Mouse (Mus musculus): Measurements from ENCODE around the gene Slc9a9.

The Slc9a9 gene

DNA sequence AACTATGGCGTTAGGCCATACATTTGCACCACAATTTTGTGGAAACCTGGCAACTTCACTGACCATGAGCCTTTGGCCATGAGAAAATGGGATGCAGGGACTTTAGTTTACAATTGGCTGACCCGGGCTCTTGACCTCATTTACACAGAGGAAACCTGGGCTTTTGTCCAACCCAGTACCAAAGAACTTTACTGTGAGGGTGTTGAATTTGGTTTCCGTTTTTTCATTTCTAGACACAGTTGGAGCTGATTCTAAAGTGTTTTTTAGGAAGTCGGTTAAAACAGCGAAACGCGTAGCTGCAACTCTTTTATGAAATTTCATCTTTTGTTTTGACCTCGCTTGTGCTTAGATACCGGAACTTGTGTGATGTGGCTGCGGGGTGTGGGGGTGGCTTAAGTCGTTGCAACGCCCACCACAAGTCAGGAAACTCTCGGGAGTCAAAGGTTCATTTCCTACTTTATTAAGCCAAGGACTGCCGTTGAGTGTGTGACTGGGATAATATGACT is 402.8 kb downstream of the Slc9a9 start:
- DNase-seq (ENCODE audit: low spot score in 2 of 2): peak; percentile 18 to 19

DNA sequence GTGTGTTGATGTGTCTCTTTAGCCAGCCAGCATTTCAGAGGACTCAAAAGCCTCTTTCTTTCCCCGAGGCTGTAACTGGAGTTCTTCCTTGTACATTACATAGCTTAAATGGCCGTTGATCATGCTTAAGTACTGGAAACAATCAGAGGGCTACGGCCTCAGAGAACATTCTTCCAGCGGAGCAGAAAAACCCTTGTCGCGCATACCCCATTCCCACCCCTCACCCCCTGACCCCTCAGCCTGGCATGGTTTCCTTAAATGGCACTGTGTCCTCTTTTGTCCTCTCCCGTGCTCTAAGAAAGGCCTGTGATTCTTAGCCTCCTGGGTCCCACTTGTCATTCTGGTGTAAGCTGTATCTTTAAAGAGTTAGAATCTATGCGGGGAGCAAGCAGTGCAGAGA is 404.0 kb downstream of the Slc9a9 start:
- DNase-seq (ENCODE audit: low spot score in 2 of 2): no peak

DNA sequence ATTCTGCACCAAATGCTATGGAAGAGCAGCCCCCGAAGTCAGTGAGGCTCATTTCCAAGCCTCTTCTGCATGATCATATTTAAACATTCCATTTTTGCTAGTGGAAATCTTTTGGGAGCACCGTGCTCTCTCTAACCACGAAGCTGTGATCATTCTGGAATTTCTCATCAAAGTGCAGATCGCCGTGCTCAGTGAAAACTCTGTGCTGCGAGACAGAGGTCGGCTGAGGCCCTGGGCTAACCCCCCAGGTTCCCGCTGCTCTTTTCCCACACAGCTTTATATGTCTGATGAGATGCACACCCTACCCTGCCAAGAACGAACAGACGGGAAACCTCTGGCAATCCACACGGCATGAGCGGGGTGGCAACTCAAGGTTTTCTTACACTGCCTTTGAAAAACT is 406.1 kb downstream of the Slc9a9 start:
- peak; percentile 30 to 34 for DNase-seq (ENCODE audit: low spot score in 2 of 2)

DNA sequence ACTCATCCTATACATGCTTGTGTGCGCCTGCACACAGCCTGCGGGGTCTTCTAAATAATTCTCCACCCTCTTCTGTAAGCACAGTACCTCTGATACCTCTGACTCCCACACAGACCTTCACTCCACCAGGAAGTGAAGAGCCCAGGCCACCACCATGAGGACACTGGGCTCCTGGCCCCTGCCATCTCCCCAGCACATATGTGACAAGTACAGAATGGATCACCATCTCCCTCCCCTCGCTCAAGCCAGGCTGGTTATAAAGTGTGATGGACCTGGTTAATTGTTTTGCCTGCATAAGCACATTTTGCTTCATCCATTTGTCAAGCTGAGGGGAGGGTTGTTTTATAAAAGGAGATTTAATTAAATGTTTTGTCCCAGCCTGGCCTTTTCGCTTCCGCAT is 408.2 kb downstream of the Slc9a9 start:
- no peak for DNase-seq (ENCODE audit: low spot score in 2 of 2)

DNA sequence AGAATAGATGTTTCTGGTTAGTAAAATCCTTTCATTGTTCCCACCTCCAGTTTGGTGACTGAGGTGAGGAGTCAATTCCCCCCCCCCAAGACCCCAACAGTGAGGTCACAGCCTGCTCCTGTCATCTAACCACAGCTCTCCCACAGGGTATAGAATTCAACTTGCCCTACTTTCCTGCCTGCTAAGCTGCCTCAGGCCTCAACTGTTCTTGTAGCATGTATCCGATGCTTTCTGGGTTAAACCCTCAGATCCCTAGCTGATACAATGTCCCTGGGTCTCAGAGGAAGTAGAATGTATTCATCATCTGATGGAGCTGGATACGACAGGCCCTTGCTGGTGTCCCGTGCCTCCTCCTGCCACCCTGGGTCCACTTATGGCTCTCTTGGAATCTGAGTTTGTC is 408.9 kb downstream of the Slc9a9 start:
- DNase-seq (ENCODE audit: low spot score in 2 of 2): no peak

DNA sequence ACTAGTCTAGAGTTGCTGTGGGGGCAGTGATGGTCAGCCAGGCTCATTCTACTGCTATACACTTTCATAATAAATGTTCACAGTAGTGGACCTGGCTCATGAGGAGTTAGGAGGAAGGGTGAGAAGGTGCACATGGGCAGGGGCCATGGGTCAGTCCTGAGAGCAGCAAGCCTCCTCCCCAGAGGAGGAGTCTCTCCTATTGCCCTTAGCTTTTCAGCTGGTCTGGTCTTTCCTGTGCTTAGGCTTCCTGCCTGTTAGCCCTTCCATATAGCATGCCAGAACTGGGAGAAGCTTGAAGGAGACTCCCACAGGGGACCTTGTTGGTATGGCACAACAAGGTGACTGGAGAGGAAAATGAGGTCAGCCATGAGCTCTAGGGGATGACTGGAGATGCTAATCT is 410.2 kb downstream of the Slc9a9 start:
- DNase-seq (ENCODE audit: low spot score in 2 of 2): no peak

- DNase-seq (ENCODE audit: low spot score in 2 of 2): no peak
These were observed 416.6 kb downstream of the Slc9a9 start for GRCm38 (mm10) chr9:95086109-95086821.

DNA sequence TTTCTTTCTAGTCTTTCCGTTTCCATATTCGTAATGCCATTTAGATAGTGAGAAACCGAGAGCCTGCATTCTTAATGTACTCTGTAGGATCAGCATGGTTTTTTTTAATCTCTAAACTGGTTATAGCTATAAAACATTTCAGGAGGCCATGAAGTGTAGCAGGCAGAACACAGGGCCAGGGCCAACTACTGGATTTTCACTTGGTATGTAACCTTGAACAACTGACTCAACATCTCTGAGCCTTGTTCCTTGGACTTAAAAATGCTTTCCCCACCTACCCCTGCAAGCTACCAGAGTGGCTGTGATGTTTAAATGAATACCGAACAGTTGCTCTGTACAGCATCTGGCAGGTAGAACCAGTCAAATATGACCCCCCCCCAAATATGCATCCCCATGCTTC is 418.5 kb downstream of the Slc9a9 start:
- no peak for DNase-seq (ENCODE audit: low spot score in 2 of 2)

DNA sequence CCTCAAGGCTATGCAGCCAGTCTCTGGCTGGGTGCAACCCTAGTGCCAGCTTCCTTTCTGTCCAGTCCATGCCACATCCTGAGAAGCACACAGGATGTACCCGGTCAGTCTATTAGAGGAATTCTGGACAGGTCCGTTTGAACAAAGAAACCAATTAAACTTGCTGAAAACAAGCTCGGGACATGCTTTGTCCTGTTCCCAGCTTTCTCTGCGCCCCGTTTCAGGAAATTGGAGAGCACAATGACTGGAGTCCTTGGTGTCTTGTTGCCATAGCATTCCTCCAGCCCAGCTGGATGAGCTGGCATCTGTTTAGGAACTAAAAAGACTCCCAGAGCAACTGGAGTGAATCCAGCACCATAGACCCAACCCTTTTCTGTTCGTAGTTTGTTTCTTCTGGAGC is 419.3 kb downstream of the Slc9a9 start:
- peak; percentile 31 to 65 for DNase-seq (ENCODE audit: low spot score in 2 of 2)

GRCm38 (mm10) chr9:95096486-95096885 is 426.8 kb downstream of the Slc9a9 start:
- DNase-seq (ENCODE audit: low spot score in 2 of 2): no peak

GRCm38 (mm10) chr9:95105768-95106167 is 436.1 kb downstream of the Slc9a9 start:
- no peak for DNase-seq (ENCODE audit: low spot score in 2 of 2)

- no peak for DNase-seq (ENCODE audit: low spot score in 2 of 2)
These were observed 440.1 kb downstream of the Slc9a9 start for GRCm38 (mm10) chr9:95109799-95110198.

DNA sequence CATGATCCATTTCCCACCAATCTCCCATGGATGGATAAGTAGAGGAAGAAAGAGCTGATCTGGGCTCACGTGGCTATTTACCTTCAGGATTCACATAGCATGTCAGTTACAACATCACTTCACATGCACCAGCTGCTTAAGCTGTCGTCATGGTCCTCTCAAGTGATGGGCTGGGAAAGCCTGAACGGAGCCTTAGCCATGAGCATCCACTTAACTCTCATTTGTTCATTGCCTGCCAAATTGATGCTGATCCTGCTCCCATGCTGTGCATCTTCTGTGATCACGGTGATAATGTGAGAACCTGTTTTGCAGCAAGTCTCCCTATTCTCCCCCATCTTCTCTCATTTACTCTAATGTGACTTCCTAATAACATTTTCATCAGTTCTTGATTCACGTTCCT is 441.1 kb downstream of the Slc9a9 start:
- no peak for DNase-seq (ENCODE audit: low spot score in 2 of 2)

- DNase-seq (ENCODE audit: low spot score in 2 of 2): no peak
These were observed 442.0 kb downstream of the Slc9a9 start for GRCm38 (mm10) chr9:95111732-95112131.

DNA sequence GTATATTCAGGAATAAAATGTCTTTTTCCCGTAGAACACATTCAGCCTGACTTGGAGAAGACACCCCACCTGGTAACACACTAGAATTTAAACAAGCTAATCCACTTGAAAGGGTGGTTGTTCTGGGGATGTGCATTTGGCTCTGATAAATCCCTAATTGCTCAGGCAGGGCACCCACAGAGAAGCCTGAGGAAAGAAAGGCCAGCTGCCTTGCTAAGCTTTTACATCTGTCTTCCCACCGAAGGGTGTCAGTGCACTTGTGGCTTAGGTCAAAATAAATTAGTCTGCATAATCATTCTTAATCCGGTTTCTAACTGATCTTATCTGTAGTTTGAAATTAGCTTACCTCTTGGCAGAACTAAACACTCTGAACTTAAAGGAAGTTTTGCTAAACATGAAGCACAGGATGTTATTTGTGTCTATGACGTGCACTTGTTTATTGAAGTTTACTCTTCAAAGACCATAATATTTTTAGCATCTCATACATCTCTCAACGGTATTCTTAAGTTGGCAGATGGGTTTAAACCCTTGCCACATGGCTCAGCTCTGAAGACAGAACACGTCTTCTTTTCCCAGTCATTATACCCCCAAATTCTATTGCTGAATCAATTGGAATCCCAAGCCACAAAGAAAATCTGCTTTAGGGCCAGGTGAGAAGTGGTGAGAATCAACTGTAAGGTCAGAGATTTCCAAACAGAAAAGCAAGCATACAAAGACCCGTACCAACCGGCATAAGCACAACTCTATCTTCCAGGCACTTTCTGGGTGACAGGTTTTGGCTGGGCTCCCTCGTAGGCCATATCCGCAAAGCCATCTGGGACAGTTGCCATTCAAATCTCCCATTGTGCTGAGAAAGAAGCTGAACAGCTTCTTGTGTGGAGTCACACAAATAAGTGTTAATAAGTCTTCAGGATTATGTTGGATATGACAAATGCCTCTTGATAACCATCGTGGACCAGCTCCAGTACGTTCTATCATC is 443.7 kb downstream of the Slc9a9 start:
- no peak for DNase-seq (ENCODE audit: low spot score in 2 of 2)

DNA sequence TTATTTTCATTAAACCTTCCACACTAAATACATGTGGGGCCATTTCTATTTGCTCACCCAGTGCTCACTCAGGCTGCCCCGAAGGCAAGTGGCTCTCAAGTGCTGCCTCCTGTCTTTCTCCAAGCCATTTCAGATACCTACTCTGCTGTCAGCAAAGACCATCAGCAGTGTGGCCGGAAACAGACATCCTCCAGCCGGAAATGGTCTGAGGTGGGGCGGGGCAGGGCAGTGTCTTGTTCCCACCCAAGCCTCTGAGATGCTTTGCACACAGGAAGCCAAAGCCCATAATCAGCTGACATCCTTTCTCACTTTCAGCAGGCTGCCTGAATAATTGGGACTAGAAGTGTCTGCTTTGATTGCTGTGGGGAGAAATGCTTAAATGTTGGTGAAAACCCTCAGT is 450.4 kb downstream of the Slc9a9 start:
- DNase-seq (ENCODE audit: low spot score in 2 of 2): no peak

DNA sequence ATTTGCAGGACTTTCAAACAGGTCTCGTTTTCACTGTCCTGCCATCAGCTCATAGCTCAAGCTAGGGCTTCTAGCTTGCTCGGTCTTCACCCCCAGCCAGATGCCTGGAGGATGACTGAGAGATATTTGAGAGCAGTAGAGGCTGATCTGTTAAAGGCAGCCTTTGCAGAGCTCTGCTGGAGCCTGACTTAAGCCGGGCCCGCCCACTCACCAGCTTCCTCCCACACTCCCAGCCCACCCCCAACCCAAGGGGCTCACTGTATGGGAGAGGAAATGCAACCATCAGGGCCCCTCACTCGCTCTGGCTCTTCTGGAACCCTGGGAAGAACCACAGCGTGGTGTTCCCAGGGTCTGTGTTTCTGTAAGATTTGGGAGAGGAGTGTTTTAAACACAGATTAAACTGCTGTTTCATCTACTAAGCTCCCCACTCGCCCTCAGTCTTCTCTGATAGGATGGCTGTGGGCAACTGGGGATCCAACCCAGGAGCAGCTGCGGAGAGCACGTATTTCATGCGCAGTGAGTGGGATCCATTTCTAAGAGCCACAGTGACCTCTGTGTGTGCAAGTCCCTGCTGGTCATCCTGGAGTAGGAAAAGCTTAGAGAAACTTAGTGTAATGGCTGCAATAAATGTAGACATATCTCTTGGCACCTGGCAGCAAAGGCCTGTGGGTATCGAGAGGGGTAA is 451.6 kb downstream of the Slc9a9 start:
- no peak for DNase-seq (ENCODE audit: low spot score in 2 of 2)

GRCm38 (mm10) chr9:95125683-95126082 is 456.0 kb downstream of the Slc9a9 start:
- no peak for DNase-seq (ENCODE audit: low spot score in 2 of 2)

DNA sequence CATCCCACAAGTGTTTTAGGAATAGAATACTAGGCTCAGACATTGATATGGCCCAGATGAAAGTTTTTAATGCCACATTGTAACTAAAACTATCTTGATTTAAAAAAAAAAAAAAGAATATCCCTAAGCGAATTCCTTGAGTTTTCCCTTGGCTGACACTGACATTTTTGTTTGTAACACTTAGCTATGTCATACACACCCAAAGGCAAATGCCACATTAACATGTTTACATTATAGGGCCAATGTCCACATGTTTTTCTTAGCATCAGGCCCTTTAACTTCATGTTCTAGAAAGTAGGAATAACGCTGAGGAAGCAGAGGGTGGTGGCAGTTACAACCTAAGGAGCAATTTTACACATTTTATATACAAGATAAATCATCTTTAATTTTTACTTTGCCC is 458.1 kb downstream of the Slc9a9 start:
- no peak for DNase-seq (ENCODE audit: low spot score in 2 of 2)

DNA sequence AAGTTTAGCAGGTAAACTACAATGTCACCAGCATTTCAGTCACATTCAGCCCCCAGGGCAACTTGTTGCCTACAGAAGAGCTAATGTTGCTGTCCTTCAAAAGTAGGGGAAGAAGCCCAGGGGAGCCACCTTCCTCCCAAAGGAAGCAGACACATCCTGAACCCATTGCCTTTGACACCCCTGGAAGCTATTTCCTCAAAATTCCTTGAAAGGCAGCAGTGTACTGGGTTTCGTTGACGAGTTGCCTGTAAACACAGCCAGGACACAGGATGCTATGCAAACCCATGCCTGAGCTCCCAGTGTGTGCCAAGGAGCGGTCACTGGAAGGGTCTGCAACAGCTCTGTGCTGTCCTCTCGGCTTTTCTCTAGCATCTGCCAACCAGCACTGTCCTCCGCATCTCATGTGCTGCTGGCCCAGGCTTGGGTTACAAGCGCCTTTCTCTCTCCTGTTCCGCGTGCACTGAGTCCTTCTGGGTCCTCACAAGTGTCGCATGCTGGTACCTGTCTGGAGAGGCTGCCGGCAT is 479.6 kb downstream of the Slc9a9 start:
- DNase-seq (ENCODE audit: low spot score in 2 of 2): no peak

DNA sequence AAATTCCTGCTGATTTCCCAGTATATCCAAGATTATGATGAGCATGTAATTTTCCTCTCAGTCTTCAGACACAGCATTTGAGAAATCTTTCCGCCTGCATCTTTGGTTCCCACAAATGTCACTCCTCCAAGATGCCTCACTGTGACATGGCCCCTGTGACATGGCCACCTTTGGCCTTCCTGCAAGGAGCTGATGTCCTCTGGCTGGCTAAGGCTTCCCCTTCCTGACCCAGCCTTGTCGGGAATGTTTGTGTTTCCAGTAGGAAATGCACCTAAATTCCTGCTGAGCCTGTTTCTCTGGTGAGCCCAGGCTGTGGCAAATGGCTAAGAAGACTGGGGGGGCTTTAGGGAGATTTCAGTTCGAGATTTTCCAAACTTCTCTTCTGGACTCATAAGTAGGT is 480.4 kb downstream of the Slc9a9 start:
- no peak for DNase-seq (ENCODE audit: low spot score in 2 of 2)

- DNase-seq (ENCODE audit: low spot score in 2 of 2): no peak
These were observed 480.9 kb downstream of the Slc9a9 start for GRCm38 (mm10) chr9:95150597-95150996.
